ENCODE assay signal across 9 mouse cellular contexts in genomic region chr2:104710670-104711370, GRCm38 (mm10). TPM values are rescaled to one million over a fixed set of nuclear protein-coding genes. Genes with fewer than 3 reads are reported as not detected.
DNase-seq lines count a peak whose midpoint lies in the region; ATAC-seq and TF ChIP-seq lines count a peak whose summit lies in the region.
"Had no signal": no experiment of that assay in that cellular context is flagged by ENCODE, and none has a peak within 500 bp of the region (broad histone marks: within the 10 kb centered on the region; RNA-seq: fewer than 3 reads in every experiment).

No protein-coding gene starts in this region.

- DNase-seq in kidney, postnatal 4 days: no peak
- DNase-seq in embryo, embryonic 10.5 days (ENCODE audit: low spot score): peak; percentile 45
- DNase-seq in hindbrain, postnatal 0 days (ENCODE audit: low spot score): no peak
- no peak for DNase-seq in gastrocnemius, adult 18-20 months (ENCODE audit: low spot score)
- no peak for DNase-seq in thymus, postnatal 25 days
- no peak for DNase-seq in cerebellum, postnatal 14 days

- no peak for TF ChIP-seq CTCF in hindbrain, postnatal 0 days (IDR thresholded peaks at IDR 0.05; ENCODE audit: low read depth)

- no peak for ATAC-seq in kidney, embryonic 14.5 days (ENCODE audit: low FRiP score, low TSS enrichment)
- no peak for ATAC-seq in hindbrain, postnatal 0 days
- ATAC-seq in midbrain, embryonic 15.5 days (replicated peaks): peak; percentile 16

- no peak overlapping the region; the same call in 1 of the 2 replicates for H3K9ac ChIP-seq in kidney, embryonic 14.5 days (ENCODE audit: low read depth, low read length)
- 0 out of 2 replicates have a peak overlapping the region, but pooled peaks have one; percentile 78 for H3K9ac ChIP-seq in hindbrain, postnatal 0 days (replicated peaks; ENCODE audit: low read length)
- H3K9ac ChIP-seq in midbrain, embryonic 15.5 days: peak overlapping the region; percentile 89

- H3K4me1 ChIP-seq in kidney, embryonic 14.5 days (ENCODE audit: control insufficient read depth, insufficient read depth, low read length): peaks cover 10% of the 10 kb centered on the region
- 0 out of 2 replicates have a peak, but pooled peaks cover 5% of the 10 kb centered on the region for H3K4me1 ChIP-seq in hindbrain, postnatal 0 days (ENCODE audit: insufficient read depth, low read length)
- peaks cover 25% of the 10 kb centered on the region for H3K4me1 ChIP-seq in midbrain, embryonic 15.5 days

- peak overlapping the region; percentile 71 for H3K4me2 ChIP-seq in kidney, embryonic 14.5 days (replicated peaks; ENCODE audit: low read depth, low read length)
- H3K4me2 ChIP-seq in hindbrain, postnatal 0 days (ENCODE audit: low read depth, low read length): peak overlapping the region; percentile 59
- H3K4me2 ChIP-seq in midbrain, embryonic 15.5 days: peak overlapping the region; percentile 78

- WGBS in kidney, embryonic 14.5 days: 23% methylated on average over 6 of the region's 6 CpGs
- 14% methylated on average over 6 of the region's 6 CpGs for WGBS in hindbrain, postnatal 0 days
- 13% methylated on average over 6 of the region's 6 CpGs for WGBS in midbrain, embryonic 15.5 days

- no peaks in the 10 kb centered on the region for H3K9me3 ChIP-seq in kidney, embryonic 14.5 days (ENCODE audit: control insufficient read depth, low read length)
- no peaks in the 10 kb centered on the region for H3K9me3 ChIP-seq in hindbrain, postnatal 0 days (ENCODE audit: low read length)
- H3K9me3 ChIP-seq in midbrain, embryonic 15.5 days: no peaks in the 10 kb centered on the region

- H3K36me3 ChIP-seq in kidney, embryonic 14.5 days (ENCODE audit: control insufficient read depth, insufficient read depth, low read length): no peaks in the 10 kb centered on the region
- H3K36me3 ChIP-seq in hindbrain, postnatal 0 days (ENCODE audit: insufficient read depth, low read length): no peaks in the 10 kb centered on the region
- H3K36me3 ChIP-seq in midbrain, embryonic 15.5 days (replicated peaks): no peaks in the 10 kb centered on the region

- no peaks in the 10 kb centered on the region for H3K27me3 ChIP-seq in kidney, embryonic 14.5 days (ENCODE audit: control insufficient read depth, insufficient read depth, low read length)
- no peaks in the 10 kb centered on the region for H3K27me3 ChIP-seq in hindbrain, postnatal 0 days (ENCODE audit: insufficient read depth, low read length)
- H3K27me3 ChIP-seq in midbrain, embryonic 15.5 days (replicated peaks): no peaks in the 10 kb centered on the region

- no peak overlapping the region for H3K27ac ChIP-seq in kidney, embryonic 14.5 days (ENCODE audit: low read depth, low read length)
- H3K27ac ChIP-seq in hindbrain, postnatal 0 days: peak overlapping the region; percentile 86; the same call in 1 of the 2 replicates
- H3K27ac ChIP-seq in midbrain, embryonic 15.5 days: peak overlapping the region; percentile 94

- peak overlapping the region; percentile 92 for H3K4me3 ChIP-seq in kidney, embryonic 14.5 days (ENCODE audit: low read length)
- peak overlapping the region; percentile 85 for H3K4me3 ChIP-seq in hindbrain, postnatal 0 days (ENCODE audit: low read length)
- peak overlapping the region; percentile 91 for H3K4me3 ChIP-seq in midbrain, embryonic 15.5 days

RNA-seq across cellular contexts. Expression of gene Tcp11l1, which starts 1.1 kb away (rescaled TPM):
- polyA plus RNA-seq in kidney, embryonic 14.5 days (2014; fragmentation: Nextera tagmentation; extraction: Ambion mirVana): 57.0 and 59.1 TPM in 2 replicates
- 27.0 and 46.5 TPM in 2 replicates for total RNA-seq in hindbrain, postnatal 0 days (2014; rRNA removed)
- 64.2 and 69.6 TPM in 2 replicates for polyA plus RNA-seq in hindbrain, postnatal 0 days (2015; fragmentation: Nextera tagmentation; extraction: Ambion mirVana)
- 59.5 and 65.1 TPM in 2 replicates for polyA plus RNA-seq in midbrain, embryonic 15.5 days (2015; fragmentation: Nextera tagmentation; extraction: Ambion mirVana)
- 10 to 100 TPM in 1 of 2 experiments, 1 to 10 TPM in 1; 7.1 to 10.8 TPM for total RNA-seq in gastrocnemius, adult 18-20 months (2021)

RNA-seq across cellular contexts. Expression of gene Pin1rt1, which starts 5.4 kb away (rescaled TPM):
- polyA plus RNA-seq in kidney, embryonic 14.5 days (2014; fragmentation: Nextera tagmentation; extraction: Ambion mirVana): not detected in 2 replicates
- not detected in 2 replicates for total RNA-seq in hindbrain, postnatal 0 days (2014; rRNA removed)
- not detected in 2 replicates for polyA plus RNA-seq in hindbrain, postnatal 0 days (2015; fragmentation: Nextera tagmentation; extraction: Ambion mirVana)
- 0.19 and 0.34 TPM in 2 replicates for polyA plus RNA-seq in midbrain, embryonic 15.5 days (2015; fragmentation: Nextera tagmentation; extraction: Ambion mirVana)
- not detected for total RNA-seq in gastrocnemius, adult 18-20 months (2021)
- total RNA-seq: ES-E14 had no signal

RNA-seq across cellular contexts. Expression of gene Depdc7, which starts 31.9 kb away (rescaled TPM):
- 18.5 and 20.7 TPM in 2 replicates for polyA plus RNA-seq in kidney, embryonic 14.5 days (2014; fragmentation: Nextera tagmentation; extraction: Ambion mirVana)
- total RNA-seq in hindbrain, postnatal 0 days (2014; rRNA removed): 1.3 and 1.8 TPM in 2 replicates
- 0.59 and 1.2 TPM in 2 replicates for polyA plus RNA-seq in hindbrain, postnatal 0 days (2015; fragmentation: Nextera tagmentation; extraction: Ambion mirVana)
- 1.0 and 1.4 TPM in 2 replicates for polyA plus RNA-seq in midbrain, embryonic 15.5 days (2015; fragmentation: Nextera tagmentation; extraction: Ambion mirVana)
- total RNA-seq in gastrocnemius, adult 18-20 months (2021): 1 to 10 TPM; 1.6 to 2.0 TPM
